Mouse (Mus musculus) megakaryocyte, embryonic 14.5 days (primary cell): ENCODE measurements at regions not wholly inside any gene's neighbourhood (a gene's known extent, or its start where the extent isn't known, plus 50 kb on each side); places are given as distances from the start of the nearest gene placed in this dataset.
A peak's percentile ranks its signal among the peaks of the same experiment; 100 is the strongest.

Experiments
- FLI1 ChIP-seq: IDR thresholded peaks from 2 replicates; pipeline ENCODE4 v1.6.1; 2012; ENCODE audit warnings: low read length, inconsistent platforms, mixed read lengths
- GATA1 ChIP-seq: IDR thresholded peaks from 3 replicates; pipeline ENCODE4 v1.6.1; 2012; ENCODE audit warnings: mixed read lengths, low read length, inconsistent platforms, borderline replicate concordance

DNA sequence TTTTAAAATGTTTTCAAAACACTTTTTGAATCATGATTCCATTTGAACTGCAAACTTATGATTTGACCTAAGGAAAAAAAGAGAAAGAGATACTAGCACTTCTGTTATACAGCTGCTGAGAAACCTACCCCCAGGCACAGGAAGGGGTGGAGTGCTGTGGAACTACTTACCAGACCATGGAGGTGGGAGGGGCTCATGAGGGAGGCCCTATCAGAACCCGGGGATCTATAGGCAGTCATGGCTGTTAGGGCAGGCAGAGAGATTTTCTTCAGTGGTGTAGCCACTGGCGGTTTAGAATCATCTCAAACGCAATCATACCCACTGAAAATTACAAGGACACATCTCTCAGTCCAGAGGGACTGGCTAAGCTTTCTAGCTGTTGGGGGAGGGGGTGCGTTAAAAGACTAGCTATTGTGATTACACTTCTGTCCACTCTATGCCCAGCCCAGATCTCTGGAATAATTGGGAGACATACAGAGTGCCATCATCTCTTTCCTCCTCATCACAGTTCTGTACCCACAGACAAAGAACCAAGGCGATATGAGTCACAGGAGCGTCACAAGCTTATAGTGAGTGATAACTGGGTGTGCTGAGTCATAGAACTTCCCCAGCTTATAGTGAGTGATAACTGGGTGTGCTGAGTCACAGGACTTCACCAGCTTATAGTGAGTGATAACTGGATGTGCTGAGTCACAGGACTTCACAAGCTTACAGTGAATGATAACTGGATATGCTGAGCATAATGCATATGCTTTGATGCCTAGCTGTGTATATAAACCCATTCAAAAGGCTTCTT is 1608.8 kb downstream of the 4930444P10Rik start:
- peak; percentile 62; the same call in 1 of the 3 replicates for TF ChIP-seq GATA1
- no peak for TF ChIP-seq FLI1
